Comparison of ENCODE assay signal across 8 mouse cellular contexts in genomic region chr10:26078521-26079142, GRCm38 (mm10). TPM values are rescaled to one million over a fixed set of nuclear protein-coding genes. Genes with fewer than 3 reads are reported as not detected.
DNase-seq lines count a peak whose midpoint lies in the region; ATAC-seq and TF ChIP-seq lines count a peak whose summit lies in the region.

Gene Tmem200a (minus strand): TSS chr10:26079052.

- TF ChIP-seq CTCF in ES-Bruce4 (IDR thresholded peaks at IDR 0.05; ENCODE audit: low read depth, low read length), result peak; percentile 68
- peak; percentile 35 for TF ChIP-seq CTCF in liver, embryonic 14.5 days (IDR thresholded peaks at IDR 0.05; ENCODE audit: low read depth)

- WGBS in forebrain, embryonic 13.5 days, result under 1% methylated on average over 45 of the region's 46 CpGs
- under 1% methylated on average over 46 of the region's 46 CpGs for WGBS in liver, embryonic 14.5 days (ENCODE audit: insufficient replicate concordance)
- under 1% methylated on average over 46 of the region's 46 CpGs for WGBS in neural tube, embryonic 15.5 days

- H3K27me3 ChIP-seq in ES-Bruce4 (ENCODE audit: control insufficient read depth, insufficient read depth, low read length, poor library complexity, severe bottlenecking), result peaks cover 11% of the 10 kb centered on the region
- peaks cover 7% of the 10 kb centered on the region; the same call in 1 of the 2 replicates for H3K27me3 ChIP-seq in forebrain, embryonic 13.5 days
- peaks cover 15% of the 10 kb centered on the region for H3K27me3 ChIP-seq in liver, embryonic 14.5 days (ENCODE audit: control insufficient read depth, insufficient read depth, low read length)
- no peaks in the 10 kb centered on the region for H3K27me3 ChIP-seq in neural tube, embryonic 15.5 days (replicated peaks)

- no peak for TF ChIP-seq EP300 in ES-Bruce4 (IDR thresholded peaks at IDR 0.05; ENCODE audit: insufficient read depth, low read depth, low read length)
- TF ChIP-seq EP300 in liver, embryonic 14.5 days (IDR thresholded peaks at IDR 0.05; ENCODE audit: low read depth), result no peak

- H3K9me3 ChIP-seq in ES-Bruce4 (replicated peaks; ENCODE audit: control insufficient read depth, insufficient read depth, low read length, poor library complexity, severe bottlenecking), result no peaks in the 10 kb centered on the region
- no peaks in the 10 kb centered on the region for H3K9me3 ChIP-seq in forebrain, embryonic 13.5 days (replicated peaks)
- no peaks in the 10 kb centered on the region for H3K9me3 ChIP-seq in liver, embryonic 14.5 days (ENCODE audit: control insufficient read depth, low read length)
- H3K9me3 ChIP-seq in neural tube, embryonic 15.5 days (replicated peaks), result no peaks in the 10 kb centered on the region

- H3K4me2 ChIP-seq in forebrain, embryonic 13.5 days, result peak within 1 kb of the TSS; percentile 92
- peak within 1 kb of the TSS; percentile 26 for H3K4me2 ChIP-seq in liver, embryonic 14.5 days (ENCODE audit: low read depth)
- peak within 1 kb of the TSS; percentile 81 for H3K4me2 ChIP-seq in neural tube, embryonic 15.5 days

- no peaks in the 10 kb centered on the region for H3K36me3 ChIP-seq in ES-Bruce4 (ENCODE audit: control insufficient read depth, insufficient read depth, low read length, poor library complexity, severe bottlenecking)
- H3K36me3 ChIP-seq in forebrain, embryonic 13.5 days (ENCODE audit: poor library complexity, severe bottlenecking), result no peaks in the 10 kb centered on the region
- H3K36me3 ChIP-seq in liver, embryonic 14.5 days (replicated peaks; ENCODE audit: control insufficient read depth, insufficient read depth, low read depth), result no peaks in the 10 kb centered on the region
- H3K36me3 ChIP-seq in neural tube, embryonic 15.5 days, result no peaks in the 10 kb centered on the region

- H3K9ac ChIP-seq in ES-Bruce4 (ENCODE audit: low read depth, poor library complexity, severe bottlenecking), result peak within 1 kb of the TSS; percentile 51
- H3K9ac ChIP-seq in forebrain, embryonic 13.5 days, result peak within 1 kb of the TSS; percentile 86
- H3K9ac ChIP-seq in liver, embryonic 14.5 days (replicated peaks), result no peak within 1 kb of the TSS
- peak within 1 kb of the TSS; percentile 84 for H3K9ac ChIP-seq in neural tube, embryonic 15.5 days (replicated peaks)

- H3K27ac ChIP-seq in ES-Bruce4 (ENCODE audit: insufficient read depth, low read length), result no peak within 1 kb of the TSS
- H3K27ac ChIP-seq in brown adipose tissue, adult 24 weeks (replicated peaks; ENCODE audit: low read depth, low read length), result no peak within 1 kb of the TSS
- peak within 1 kb of the TSS; percentile 41 for H3K27ac ChIP-seq in forebrain, embryonic 13.5 days
- H3K27ac ChIP-seq in liver, embryonic 14.5 days, result no peak within 1 kb of the TSS
- H3K27ac ChIP-seq in neural tube, embryonic 15.5 days (replicated peaks), result peak within 1 kb of the TSS; percentile 77

- peak; percentile 10 to 11 for DNase-seq in heart, postnatal 36 days
- peak; percentile 68 for DNase-seq in layer of hippocampus, adult 11-12 months (ENCODE audit: low spot score)
- no peak for DNase-seq in liver, embryonic 14.5 days (ENCODE audit: low read depth in 3 of 3, low spot score in 3 of 3)
- peak; percentile 10 to 15 for DNase-seq in thymus, postnatal 36 days

- peak within 1 kb of the TSS; percentile 72 for H3K4me3 ChIP-seq in ES-Bruce4 (ENCODE audit: low read depth, low read length)
- peak within 1 kb of the TSS; percentile 49 for H3K4me3 ChIP-seq in brown adipose tissue, adult 24 weeks (ENCODE audit: insufficient read depth, low read depth, low read length)
- peak within 1 kb of the TSS; percentile 72 for H3K4me3 ChIP-seq in forebrain, embryonic 13.5 days
- H3K4me3 ChIP-seq in liver, embryonic 14.5 days (ENCODE audit: insufficient read depth in 1 of 2, low read depth in 2 of 2, low read length in 2 of 2), result peak within 1 kb of the TSS; percentile 23 to 32; a peak in 3 of 4 replicates
- peak within 1 kb of the TSS; percentile 83 for H3K4me3 ChIP-seq in neural tube, embryonic 15.5 days (replicated peaks)

- intact Hi-C loops in heart, postnatal 36 days (cut with DNase I), result loop anchor here (5.0 kb wide), 1 partner anchor 396 kb away; no protein-coding TSS in a partner anchor

- TF ChIP-seq POLR2A in ES-Bruce4 (IDR thresholded peaks at IDR 0.05; ENCODE audit: insufficient read depth, low read length), result no peak

- ATAC-seq in forebrain, embryonic 13.5 days, result peak; percentile 97
- no peak for ATAC-seq in liver, embryonic 14.5 days (ENCODE audit: insufficient read depth)
- peak; percentile 92 for ATAC-seq in neural tube, embryonic 15.5 days (ENCODE audit: low FRiP score)

- no peaks in the 10 kb centered on the region for H3K4me1 ChIP-seq in ES-Bruce4 (ENCODE audit: control insufficient read depth, insufficient read depth, low read length)
- no peaks in the 10 kb centered on the region; the same call in 1 of the 2 replicates for H3K4me1 ChIP-seq in brown adipose tissue, adult 24 weeks (ENCODE audit: control insufficient read depth, insufficient read depth, insufficient read length, low read length)
- H3K4me1 ChIP-seq in forebrain, embryonic 13.5 days, result no peaks in the 10 kb centered on the region; the same call in 1 of the 2 replicates
- no peaks in the 10 kb centered on the region for H3K4me1 ChIP-seq in liver, embryonic 14.5 days (replicated peaks; ENCODE audit: control insufficient read depth in 2 of 2, insufficient read depth in 2 of 2, low read length in 1 of 2)
- 0 out of 2 replicates have a peak, but pooled peaks cover 2% of the 10 kb centered on the region for H3K4me1 ChIP-seq in neural tube, embryonic 15.5 days

RNA-seq across cellular contexts. Expression of gene Tmem200a, which starts in this region (rescaled TPM):
- 5.4 and 6.0 TPM in 2 replicates for polyA plus RNA-seq in ES-Bruce4 (2011; ENCODE audit: insufficient read depth, insufficient read length, low read depth, missing spikeins)
- polyA plus RNA-seq in brown adipose tissue, adult 24 weeks (2012; ENCODE audit: insufficient read depth, insufficient read length, missing spikeins), result not detected in 2 replicates
- 15.3 and 18.4 TPM in 2 replicates for polyA plus RNA-seq in forebrain, embryonic 13.5 days (2015; fragmentation: Nextera tagmentation; extraction: Ambion mirVana)
- not detected for total RNA-seq in heart, postnatal 36 days (2021)
- polyA plus RNA-seq in liver, embryonic 14.5 days (2012; rRNA removed), result 0.11 and 0.70 TPM in 2 replicates
- 0.13 and 0.39 TPM in 2 replicates for polyA plus RNA-seq in liver, embryonic 14.5 days (2014; fragmentation: Nextera tagmentation; extraction: Ambion mirVana)
- 15.5 and 20.1 TPM in 2 replicates for polyA plus RNA-seq in neural tube, embryonic 15.5 days (2015; fragmentation: Nextera tagmentation; extraction: Ambion mirVana)

Comparison
In these comparisons a context has a peak if more than half of its experiments do, and no peak if none do; other contexts are left out.
1. Peak in DNase-seq in heart, postnatal 36 days; RNA of the gene not detected or under 1 TPM.
2. H3K27ac ChIP-seq: peak in forebrain, embryonic 13.5 days (single experiment) and neural tube, embryonic 15.5 days (single experiment); none in ES-Bruce4 (single experiment), brown adipose tissue, adult 24 weeks (single experiment) and liver, embryonic 14.5 days (single experiment).
3. H3K4me3 ChIP-seq: peak in every context shown above with its lines; median percentile 83 in neural tube, embryonic 15.5 days; 72 in ES-Bruce4; 72 in forebrain, embryonic 13.5 days; 49 in brown adipose tissue, adult 24 weeks; 28 in liver, embryonic 14.5 days.
4. H3K4me2 ChIP-seq: peak in every context shown above with its lines; median percentile 92 in forebrain, embryonic 13.5 days; 81 in neural tube, embryonic 15.5 days; 26 in liver, embryonic 14.5 days.
5. DNase-seq: peak in layer of hippocampus, adult 11-12 months (single experiment) and thymus, postnatal 36 days (2 of 2); none in liver, embryonic 14.5 days (0 of 3).